Mouse (Mus musculus): Measurements from ENCODE around the gene Cldn14.

Gene Cldn14

GRCm38 (mm10) chr16:93944301-93944700 is 64.3 kb downstream of the Cldn14 start:
- no peak for DNase-seq (ENCODE audit: low read depth)

GRCm38 (mm10) chr16:93942796-93943502 is 65.7 kb downstream of the Cldn14 start:
- DNase-seq (ENCODE audit: low read depth), result no peak

GRCm38 (mm10) chr16:93941781-93942567 is 66.7 kb downstream of the Cldn14 start:
- DNase-seq (ENCODE audit: low read depth), result no peak

- no peak for DNase-seq (ENCODE audit: low read depth)
Measured at GRCm38 (mm10) chr16:93939961-93940360, 68.7 kb downstream of the Cldn14 start.

GRCm38 (mm10) chr16:93938400-93938846 is 70.2 kb downstream of the Cldn14 start:
- peak; percentile 85 for DNase-seq (ENCODE audit: low read depth)

GRCm38 (mm10) chr16:93935009-93935408 is 73.6 kb downstream of the Cldn14 start:
- DNase-seq (ENCODE audit: low read depth), result no peak

- no peak for DNase-seq (ENCODE audit: low read depth)
Measured at GRCm38 (mm10) chr16:93934588-93934987, 74.0 kb downstream of the Cldn14 start.

GRCm38 (mm10) chr16:93932185-93933168 is 76.2 kb downstream of the Cldn14 start:
- DNase-seq (ENCODE audit: low read depth), result no peak

GRCm38 (mm10) chr16:93929370-93930032 is 79.1 kb downstream of the Cldn14 start:
- DNase-seq (ENCODE audit: low read depth), result no peak

GRCm38 (mm10) chr16:93925684-93926247 is 82.9 kb downstream of the Cldn14 start:
- DNase-seq (ENCODE audit: low read depth), result no peak

- DNase-seq (ENCODE audit: low read depth), result no peak
Measured at GRCm38 (mm10) chr16:93923788-93924187, 84.8 kb downstream of the Cldn14 start.

GRCm38 (mm10) chr16:93922835-93923389 is 85.7 kb downstream of the Cldn14 start:
- DNase-seq (ENCODE audit: low read depth), result no peak

- DNase-seq (ENCODE audit: low read depth), result no peak
Measured at GRCm38 (mm10) chr16:93920673-93921072, 88.0 kb downstream of the Cldn14 start.

- DNase-seq (ENCODE audit: low read depth), result no peak
Measured at GRCm38 (mm10) chr16:93919189-93919588, 89.4 kb downstream of the Cldn14 start.

- DNase-seq (ENCODE audit: low read depth), result peak; percentile 10
Measured at GRCm38 (mm10) chr16:93918679-93919060, 90.0 kb downstream of the Cldn14 start.

- DNase-seq (ENCODE audit: low read depth), result peak; percentile 91
Measured at GRCm38 (mm10) chr16:93917712-93918678, 90.6 kb downstream of the Cldn14 start.

GRCm38 (mm10) chr16:93915338-93915849 is 93.2 kb downstream of the Cldn14 start:
- DNase-seq (ENCODE audit: low read depth), result peak; percentile 76

- peak; percentile 95 for DNase-seq (ENCODE audit: low read depth)
Measured at GRCm38 (mm10) chr16:93913881-93914576, 94.6 kb downstream of the Cldn14 start.

- no peak for DNase-seq (ENCODE audit: low read depth)
Measured at GRCm38 (mm10) chr16:93912808-93913207, 95.8 kb downstream of the Cldn14 start.

Measured in NIH3T3 (cell line).